Mouse (Mus musculus) cerebellum, adult 2 months (tissue): ENCODE results near the gene Prg4.

ENCODE experiments used
- CTCF ChIP-seq: fragments of 200-500 bp; IDR thresholded peaks from 2 replicates; pipeline ENCODE4 v1.5.1; 2011; ENCODE audit warnings: low read depth, mild to moderate bottlenecking, control low read depth, low read length, moderate library complexity, borderline replicate concordance; ENCODE audit not compliant: insufficient read depth
- POLR2A ChIP-seq: fragments of 200-500 bp; IDR thresholded peaks from 2 replicates; pipeline ENCODE4 v1.6.1; 2011; ENCODE audit warnings: low read length, control low read depth, borderline replicate concordance; ENCODE audit not compliant: insufficient read depth

DNA sequence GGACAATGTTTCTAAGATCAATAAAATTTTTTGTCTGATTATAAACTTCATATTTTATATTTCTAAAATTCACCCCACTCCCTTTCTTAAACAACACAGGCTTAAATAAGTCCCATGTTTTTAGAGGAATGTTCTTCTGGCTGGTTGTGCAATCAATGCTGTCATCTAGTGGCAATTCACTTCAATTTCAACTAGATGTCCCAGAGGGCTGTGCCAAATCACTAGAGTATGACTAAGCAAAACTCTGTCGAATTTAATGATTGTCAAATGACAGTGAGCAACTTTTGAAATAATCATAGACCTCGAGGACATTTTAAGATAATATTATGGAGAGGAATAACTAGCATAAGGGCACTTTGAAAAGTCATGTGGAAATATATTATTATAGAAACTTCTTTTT, 31.7 kb upstream of the Prg4 start:
- TF ChIP-seq CTCF (no peak), POLR2A (no peak)
